Mouse (Mus musculus): ENCODE measurements around the gene Vasp. TPM values are rescaled to one million over a fixed set of nuclear protein-coding genes. Genes with fewer than 3 reads are reported as not detected.

Gene Vasp
- polyA plus RNA-seq, 1 experiment from 2014 or later, result 57.6 TPM

DNA sequence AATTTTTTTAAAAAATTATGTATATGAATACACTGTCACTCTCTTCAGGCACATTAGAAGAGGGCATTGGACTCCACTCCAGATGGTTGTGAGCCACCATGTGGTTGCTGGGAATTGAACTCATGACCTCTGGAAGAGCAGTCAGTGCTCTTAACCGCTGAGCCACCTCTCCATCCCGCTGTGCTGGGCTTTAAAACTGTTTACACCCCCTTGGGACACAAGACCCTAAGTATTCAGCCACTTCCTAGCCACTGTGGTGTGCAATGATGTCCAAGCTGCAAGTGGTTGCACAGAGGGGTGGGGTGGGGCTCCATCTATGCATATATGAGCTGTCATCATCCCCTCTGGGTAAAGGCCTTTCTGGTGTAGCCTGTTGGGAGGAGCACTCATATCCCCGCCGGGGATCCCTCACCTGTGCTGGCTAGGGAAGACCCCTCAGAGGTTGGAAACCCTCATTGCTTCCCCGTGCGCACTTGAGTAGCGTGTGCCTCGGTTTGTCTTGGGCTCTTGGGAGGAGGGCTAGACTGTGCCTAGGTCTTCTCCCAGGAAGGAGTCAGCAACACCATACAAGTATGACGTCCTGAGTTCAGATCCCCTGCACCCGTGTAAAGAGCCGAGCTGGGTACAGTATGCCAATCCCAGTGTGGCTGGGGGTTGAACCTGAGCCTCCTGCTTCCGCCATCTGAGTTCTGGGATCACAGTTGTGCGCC lies 63.3 kb downstream of the Vasp start:
- Histone ChIP-seq H3K27me3 (ENCODE audit: control insufficient read depth, insufficient read depth, low read length) (no peaks in the 10 kb centered on the region), H3K27ac (ENCODE audit: low read depth, low read length) (no peak overlapping the region), H3K4me1 (ENCODE audit: control insufficient read depth, insufficient read depth, low read length) (no peaks in the 10 kb centered on the region), H3K9ac (ENCODE audit: low read length) (no peak overlapping the region), H3K9me3 (ENCODE audit: control insufficient read depth, low read length) (no peaks in the 10 kb centered on the region), H3K4me2 (ENCODE audit: low read depth) (no peak overlapping the region), H3K4me3 (ENCODE audit: low read depth, low read length) (no peak overlapping the region), H3K36me3 (ENCODE audit: control insufficient read depth, insufficient read depth, low read length) (peaks cover 2% of the 10 kb centered on the region; the same call in 1 of the 2 replicates)
- ATAC-seq (ENCODE audit: insufficient read depth, low FRiP score, low TSS enrichment) (no peak), DNase-seq (ENCODE audit: low spot score) (no peak)
- WGBS, result 81% methylated on average over 13 of the region's 13 CpGs

Other genes with a start within 250 kb of the Vasp start
- not detected in 2 replicates for gene Foxa3, start 248.3 kb downstream of the Vasp start, polyA plus RNA-seq (2014; fragmentation: Nextera tagmentation; extraction: Ambion mirVana)
- gene Sympk, start 247.4 kb downstream of the Vasp start, polyA plus RNA-seq (2014; fragmentation: Nextera tagmentation; extraction: Ambion mirVana), result 30.5 and 35.6 TPM in 2 replicates
- not detected in 2 replicates for gene Rsph6a, start 217.1 kb downstream of the Vasp start, polyA plus RNA-seq (2014; fragmentation: Nextera tagmentation; extraction: Ambion mirVana)
- 29.7 and 31.7 TPM in 2 replicates for gene Dmwd, start 195.6 kb downstream of the Vasp start, polyA plus RNA-seq (2014; fragmentation: Nextera tagmentation; extraction: Ambion mirVana)
- gene Dmpk, start 188.0 kb downstream of the Vasp start, polyA plus RNA-seq (2014; fragmentation: Nextera tagmentation; extraction: Ambion mirVana), result 9.4 and 10.2 TPM in 2 replicates
- gene Six5, start 177.2 kb downstream of the Vasp start, polyA plus RNA-seq (2014; fragmentation: Nextera tagmentation; extraction: Ambion mirVana), result 6.3 and 7.4 TPM in 2 replicates
- 1.3 and 1.4 TPM in 2 replicates for gene Gm4969, start 153.4 kb downstream of the Vasp start, polyA plus RNA-seq (2014; fragmentation: Nextera tagmentation; extraction: Ambion mirVana)
- gene Fbxo46, start 152.0 kb downstream of the Vasp start, polyA plus RNA-seq (2014; fragmentation: Nextera tagmentation; extraction: Ambion mirVana), result 10.1 and 10.6 TPM in 2 replicates
- 12.9 and 13.9 TPM in 2 replicates for gene Qpctl, start 122.5 kb downstream of the Vasp start, polyA plus RNA-seq (2014; fragmentation: Nextera tagmentation; extraction: Ambion mirVana)
- gene Snrpd2, start 122.1 kb downstream of the Vasp start, polyA plus RNA-seq (2014; fragmentation: Nextera tagmentation; extraction: Ambion mirVana), result 148 and 152 TPM in 2 replicates
- 0.69 and 0.76 TPM in 2 replicates for gene Gipr, start 105.7 kb downstream of the Vasp start, polyA plus RNA-seq (2014; fragmentation: Nextera tagmentation; extraction: Ambion mirVana)
- 1.3 and 2.0 TPM in 2 replicates for gene Eml2, start 95.4 kb downstream of the Vasp start, polyA plus RNA-seq (2014; fragmentation: Nextera tagmentation; extraction: Ambion mirVana)
- 2.4 and 2.6 TPM in 2 replicates for gene Gpr4, start 59.3 kb downstream of the Vasp start, polyA plus RNA-seq (2014; fragmentation: Nextera tagmentation; extraction: Ambion mirVana)
- 43.7 and 45.9 TPM in 2 replicates for gene Opa3, start 43.5 kb downstream of the Vasp start, polyA plus RNA-seq (2014; fragmentation: Nextera tagmentation; extraction: Ambion mirVana)
- not detected in 2 replicates for gene Ppm1n, start 8.2 kb upstream of the Vasp start, polyA plus RNA-seq (2014; fragmentation: Nextera tagmentation; extraction: Ambion mirVana)
- 58.2 and 60.2 TPM in 2 replicates for gene Rtn2, start 10.8 kb upstream of the Vasp start, polyA plus RNA-seq (2014; fragmentation: Nextera tagmentation; extraction: Ambion mirVana)
- 0.07 TPM in 1 of 2 replicates, not detected in the other for gene Fosb, start 38.2 kb upstream of the Vasp start, polyA plus RNA-seq (2014; fragmentation: Nextera tagmentation; extraction: Ambion mirVana)
- gene Ercc1, start 73.0 kb upstream of the Vasp start, polyA plus RNA-seq (2014; fragmentation: Nextera tagmentation; extraction: Ambion mirVana), result 91.8 and 93.3 TPM in 2 replicates
- 17.8 and 18.0 TPM in 2 replicates for gene Cd3eap, start 87.7 kb upstream of the Vasp start, polyA plus RNA-seq (2014; fragmentation: Nextera tagmentation; extraction: Ambion mirVana)
- gene Ppp1r13l, start 87.9 kb upstream of the Vasp start, polyA plus RNA-seq (2014; fragmentation: Nextera tagmentation; extraction: Ambion mirVana), result 3.4 and 4.7 TPM in 2 replicates
- gene Ercc2, start 110.2 kb upstream of the Vasp start, polyA plus RNA-seq (2014; fragmentation: Nextera tagmentation; extraction: Ambion mirVana), result 12.4 and 14.6 TPM in 2 replicates
- gene Klc3, start 132.3 kb upstream of the Vasp start, polyA plus RNA-seq (2014; fragmentation: Nextera tagmentation; extraction: Ambion mirVana), result 3.2 and 3.4 TPM in 2 replicates
- gene Ckm, start 133.0 kb upstream of the Vasp start, polyA plus RNA-seq (2014; fragmentation: Nextera tagmentation; extraction: Ambion mirVana), result 0.41 and 0.69 TPM in 2 replicates
- gene Mark4, start 187.0 kb upstream of the Vasp start, polyA plus RNA-seq (2014; fragmentation: Nextera tagmentation; extraction: Ambion mirVana), result 14.1 and 16.4 TPM in 2 replicates
- 1.2 and 1.6 TPM in 2 replicates for gene Exoc3l2, start 191.5 kb upstream of the Vasp start, polyA plus RNA-seq (2014; fragmentation: Nextera tagmentation; extraction: Ambion mirVana)
- 2.0 and 2.7 TPM in 2 replicates for gene Bloc1s3, start 236.6 kb upstream of the Vasp start, polyA plus RNA-seq (2014; fragmentation: Nextera tagmentation; extraction: Ambion mirVana)
- gene Trappc6a, start 236.6 kb upstream of the Vasp start, polyA plus RNA-seq (2014; fragmentation: Nextera tagmentation; extraction: Ambion mirVana), result 49.3 and 54.0 TPM in 2 replicates
- gene Nkpd1, start 246.0 kb upstream of the Vasp start, polyA plus RNA-seq (2014; fragmentation: Nextera tagmentation; extraction: Ambion mirVana), result not detected in 2 replicates